Comparison of ENCODE assay signal across 10 mouse cellular contexts in genomic region chr11:76418423-76418822, GRCm38 (mm10). TPM values are rescaled to one million over a fixed set of nuclear protein-coding genes. Genes with fewer than 3 reads are reported as not detected.
DNase-seq lines count a peak whose midpoint lies in the region; ATAC-seq and TF ChIP-seq lines count a peak whose summit lies in the region.
"Had no signal": no experiment of that assay in that cellular context is flagged by ENCODE, and none has a peak within 500 bp of the region (broad histone marks: within the 10 kb centered on the region; RNA-seq: fewer than 3 reads in every experiment).

No protein-coding gene starts in this region.

- no peak overlapping the region for H3K9ac ChIP-seq in liver, adult 2 months (ENCODE audit: low read depth, low read length)
- no peak overlapping the region for H3K9ac ChIP-seq in liver, embryonic 12.5 days

- H3K79me2 ChIP-seq in liver, adult 2 months (ENCODE audit: control insufficient read depth, insufficient read depth, low read length): no peaks in the 10 kb centered on the region
- no peaks in the 10 kb centered on the region for H3K79me2 ChIP-seq in myocyte (ENCODE audit: control insufficient read depth, insufficient read depth)

- 64% methylated on average over 8 of the region's 8 CpGs for whole genome bisulfite sequencing in liver, adult 2 months
- WGBS in liver, embryonic 12.5 days (ENCODE audit: insufficient replicate concordance): 84% methylated on average over 8 of the region's 8 CpGs

- H3K4me1 ChIP-seq in liver, adult 2 months (ENCODE audit: control insufficient read depth, insufficient read depth, low read length): no peaks in the 10 kb centered on the region
- no peaks in the 10 kb centered on the region for H3K4me1 ChIP-seq in liver, embryonic 12.5 days

- no peak overlapping the region for H3K27ac ChIP-seq in liver, adult 2 months (replicated peaks; ENCODE audit: insufficient read depth, low read depth, low read length)
- no peak overlapping the region for H3K27ac ChIP-seq in liver, embryonic 12.5 days

- no peaks in the 10 kb centered on the region for H3K9me3 ChIP-seq in liver, embryonic 12.5 days (replicated peaks)
- H3K9me3 ChIP-seq: megakaryocyte, embryonic 14.5 days had no signal

- H3K4me2 ChIP-seq in liver, embryonic 12.5 days: no peak overlapping the region
- no peak overlapping the region for H3K4me2 ChIP-seq in myocyte (ENCODE audit: low read depth)

- no peaks in the 10 kb centered on the region for H3K27me3 ChIP-seq in liver, adult 2 months (ENCODE audit: control insufficient read depth, insufficient read depth, low read length)
- H3K27me3 ChIP-seq in liver, embryonic 12.5 days (replicated peaks): no peaks in the 10 kb centered on the region
- H3K27me3 ChIP-seq in myocyte (ENCODE audit: control insufficient read depth, insufficient read depth, insufficient read length): no peaks in the 10 kb centered on the region
- H3K27me3 ChIP-seq: megakaryocyte, embryonic 14.5 days had no signal

- no peak for TF ChIP-seq CTCF in liver, adult 2 months (IDR thresholded peaks at IDR 0.05; ENCODE audit: low read depth, low read length)

- DNase-seq in frontal cortex, postnatal 25 days (ENCODE audit: low spot score in 2 of 2): no peak
- DNase-seq in liver, adult 2 months (ENCODE audit: extremely low read depth, low read depth, low spot score): peak; percentile 29
- peak; percentile 66 for DNase-seq in cerebellum, adult 11-12 months
- DNase-seq in thymus, postnatal 4 days: no peak
- DNase-seq in urinary bladder, postnatal 36 days (ENCODE audit: low spot score in 2 of 2): no peak

- H3ac ChIP-seq in myocyte (ENCODE audit: control insufficient read depth, insufficient read length): no peak overlapping the region

- peak; percentile 34 for ATAC-seq in frontal cortex, adult (ENCODE audit: low TSS enrichment)
- no peak for ATAC-seq in liver, embryonic 12.5 days

- no peak overlapping the region for H3K4me3 ChIP-seq in liver, adult 2 months (ENCODE audit: insufficient read depth, low read depth, low read length)
- no peak overlapping the region for H3K4me3 ChIP-seq in liver, embryonic 12.5 days
- no peak overlapping the region for H3K4me3 ChIP-seq in myocyte
- H3K4me3 ChIP-seq: erythroblast, embryonic 14.5 days; megakaryocyte, embryonic 14.5 days had no signal

- TF ChIP-seq POLR2A in liver, adult 2 months (IDR thresholded peaks at IDR 0.05; ENCODE audit: extremely low read depth, insufficient read depth, low read length): no peak
- TF ChIP-seq POLR2A in myocyte (IDR thresholded peaks at IDR 0.05; ENCODE audit: insufficient read length, low read depth): no peak

- peaks cover 15% of the 10 kb centered on the region; the same call in 1 of the 2 replicates for H3K36me3 ChIP-seq in liver, adult 2 months (ENCODE audit: control insufficient read depth, insufficient read depth, low read length)
- H3K36me3 ChIP-seq in liver, embryonic 12.5 days: peaks cover 58% of the 10 kb centered on the region
- peaks cover 32% of the 10 kb centered on the region for H3K36me3 ChIP-seq in myocyte (ENCODE audit: control insufficient read depth, insufficient read depth)

TF ChIP-seq in myocyte, 11 proteins besides CTCF, POLR2A, EP300 and RAD21:
- TF ChIP-seq E2F4 (IDR thresholded peaks at IDR 0.05; ENCODE audit: insufficient read depth) (no peak), TCF3 (IDR thresholded peaks at IDR 0.05; ENCODE audit: insufficient read length, low read depth) (no peak), POLR2AphosphoS2 (IDR thresholded peaks at IDR 0.05; ENCODE audit: insufficient read length, low read depth) (peak; percentile 67), SRF (IDR thresholded peaks at IDR 0.05; ENCODE audit: control insufficient read depth, insufficient read length, low read depth) (no peak)

RNA-seq across cellular contexts. Expression of gene Timm22, which starts 11.7 kb away (rescaled TPM):
- 7.9 and 12.4 TPM in 2 replicates for total RNA-seq in liver, adult 2 months (2014; rRNA removed)
- polyA plus RNA-seq in liver, adult 2 months (2012; rRNA removed): 6.0 and 7.5 TPM in 2 replicates
- 59.4 and 63.6 TPM in 2 replicates for polyA plus RNA-seq in liver, embryonic 12.5 days (2016; fragmentation: Nextera tagmentation; extraction: Ambion mirVana)
- 101 TPM for polyA plus RNA-seq in myocyte (2012; fragmentation: generic; extraction: Trizol)

RNA-seq across cellular contexts. Expression of gene Nxn, which starts 19.5 kb away (rescaled TPM):
- total RNA-seq in liver, adult 2 months (2014; rRNA removed): 1.0 and 2.2 TPM in 2 replicates
- 1.3 and 1.6 TPM in 2 replicates for polyA plus RNA-seq in liver, adult 2 months (2012; rRNA removed)
- 6.0 and 6.9 TPM in 2 replicates for polyA plus RNA-seq in liver, embryonic 12.5 days (2016; fragmentation: Nextera tagmentation; extraction: Ambion mirVana)
- polyA plus RNA-seq in myocyte (2012; fragmentation: generic; extraction: Trizol): 76.8 TPM

Comparison
In these comparisons a context has a peak if more than half of its experiments do, and no peak if none do; other contexts are left out.
1. DNase-seq: peak in liver, adult 2 months (single experiment) and cerebellum, adult 11-12 months (single experiment); none in frontal cortex, postnatal 25 days (0 of 2), thymus, postnatal 4 days (single experiment) and urinary bladder, postnatal 36 days (0 of 2).